Mouse (Mus musculus) neural tube, embryonic 14.5 days (tissue): Measurements from ENCODE around the gene Kndc1. TPM values are rescaled to one million over a fixed set of nuclear protein-coding genes. Genes with fewer than 3 reads are reported as not detected.

Experiments
- ATAC-seq: fragments of 200-750 bp; cut with Nextera tagmentation; 2 replicates; pipeline ENCODE4 v1.8.0; 2017; ENCODE audit warnings: low read depth, mild to moderate bottlenecking, moderate TSS enrichment, moderate library complexity
- H3K27ac ChIP-seq: fragments of 300-500 bp; sonication (generic); 2 replicates; pipeline ENCODE4 v1.5.1; 2014; ENCODE audit warnings: low read depth, mild to moderate bottlenecking, control low read depth, low read length, moderate library complexity, mixed read lengths
- H3K27me3 ChIP-seq: fragments of 300-500 bp; sonication (generic); 2 replicates; pipeline ENCODE4 v1.6.1; 2014; ENCODE audit warnings: low read length; ENCODE audit not compliant: control insufficient read depth, insufficient read depth
- H3K36me3 ChIP-seq: fragments of 300-500 bp; sonication (generic); 2 replicates; pipeline ENCODE4 v1.6.1; 2014; ENCODE audit warnings: low read length, mixed read lengths; ENCODE audit not compliant: control insufficient read depth, insufficient read depth
- H3K4me1 ChIP-seq: fragments of 300-500 bp; sonication (generic); 2 replicates; pipeline ENCODE4 v1.6.1; 2014; ENCODE audit warnings: low read length; ENCODE audit not compliant: control insufficient read depth, insufficient read depth
- H3K4me2 ChIP-seq: fragments of 300-500 bp; sonication (generic); 2 replicates; pipeline ENCODE4 v1.6.1; 2014; ENCODE audit warnings: mild to moderate bottlenecking, low read depth, low read length, control low read depth
- H3K4me3 ChIP-seq: fragments of 300-500 bp; sonication (generic); 2 replicates; pipeline ENCODE4 v1.5.1; 2014; ENCODE audit warnings: low read depth, low read length, control low read depth, mixed read lengths
- H3K9ac ChIP-seq: fragments of 300-500 bp; sonication (generic); replicated peaks from 2 replicates; pipeline ENCODE4 v1.6.1; 2014; ENCODE audit warnings: low read depth, mild to moderate bottlenecking, control low read depth, low read length, mixed read lengths
- H3K9me3 ChIP-seq: fragments of 300-500 bp; sonication (generic); 2 replicates; pipeline ENCODE4 v1.6.1; 2016; ENCODE audit warnings: low read length; ENCODE audit not compliant: control insufficient read depth
- WGBS: fragments of 180-500 bp; shearing (Covaris S2); extraction: QIAGEN DNeasy Blood & Tissue Kit; methylation state at CpG from one replicate; pipeline ENCODE4 v1.1.7; 2014; 5-methylcytosine and 5-hydroxymethylcytosine counted together
- polyA plus RNA-seq: library from polyadenylated mRNA; unstranded; fragments of >200 nt; fragmentation: Nextera tagmentation; extraction: Ambion mirVana; gene quantifications from 2 replicates; pipeline ENCODE4 v1.2.1, GENCODE M21; 2014

Gene Kndc1
- polyA plus RNA-seq, 1 experiment from 2014 or later: 28.5 TPM

- Histone ChIP-seq H3K4me1 (peaks cover 4% of the 10 kb centered on the region; the same call in 1 of the 2 replicates), H3K4me2 (no peak overlapping the region), H3K9ac (no peak overlapping the region), H3K36me3 (no peaks in the 10 kb centered on the region), H3K9me3 (no peaks in the 10 kb centered on the region), H3K4me3 (no peak overlapping the region), H3K27me3 (peaks cover 2% of the 10 kb centered on the region; the same call in 1 of the 2 replicates), H3K27ac (no peak overlapping the region)
- no peak for ATAC-seq
- 83% methylated on average over 2 of the region's 2 CpGs for WGBS
Observed at GRCm38 (mm10) chr7:139898606-139899005, 4.1 kb downstream of the Kndc1 start.

- H3K36me3 ChIP-seq: no peaks in the 10 kb centered on the region
- no peak overlapping the region for H3K9ac ChIP-seq
- H3K27me3 ChIP-seq: no peaks in the 10 kb centered on the region
- no peak for ATAC-seq
- no peak overlapping the region for H3K27ac ChIP-seq
- peaks cover 4% of the 10 kb centered on the region; the same call in 1 of the 2 replicates for H3K4me1 ChIP-seq
- H3K4me3 ChIP-seq: no peak overlapping the region
- H3K4me2 ChIP-seq: no peak overlapping the region
- H3K9me3 ChIP-seq: no peaks in the 10 kb centered on the region
- 89% methylated on average over 7 of the region's 7 CpGs for WGBS
Observed at GRCm38 (mm10) chr7:139899505-139899904, 5.0 kb downstream of the Kndc1 start.

GRCm38 (mm10) chr7:139900456-139900855 is 6.0 kb downstream of the Kndc1 start:
- Histone ChIP-seq H3K9me3 (no peaks in the 10 kb centered on the region), H3K4me2 (no peak overlapping the region), H3K9ac (no peak overlapping the region), H3K36me3 (no peaks in the 10 kb centered on the region), H3K27me3 (no peaks in the 10 kb centered on the region), H3K4me3 (no peak overlapping the region), H3K4me1 (peaks cover 7% of the 10 kb centered on the region; the same call in 1 of the 2 replicates), H3K27ac (no peak overlapping the region)
- ATAC-seq: no peak
- 94% methylated on average over 7 of the region's 7 CpGs for WGBS

GRCm38 (mm10) chr7:139900896-139901295 is 6.4 kb downstream of the Kndc1 start:
- Histone ChIP-seq H3K9ac (no peak overlapping the region), H3K4me1 (peaks cover 9% of the 10 kb centered on the region; the same call in 1 of the 2 replicates)
- WGBS: 88% methylated on average over 6 of the region's 6 CpGs

GRCm38 (mm10) chr7:139901981-139902380 is 7.5 kb downstream of the Kndc1 start:
- H3K9me3 ChIP-seq: no peaks in the 10 kb centered on the region
- peaks cover 7% of the 10 kb centered on the region; the same call in 1 of the 2 replicates for H3K4me1 ChIP-seq
- ATAC-seq: no peak
- H3K27me3 ChIP-seq: no peaks in the 10 kb centered on the region
- 21% methylated on average over 1 of the region's 1 CpGs for WGBS
- no peak overlapping the region for H3K9ac ChIP-seq
- no peaks in the 10 kb centered on the region for H3K36me3 ChIP-seq
- H3K27ac ChIP-seq: no peak overlapping the region
- H3K4me3 ChIP-seq: no peak overlapping the region
- H3K4me2 ChIP-seq: no peak overlapping the region

More at GRCm38 (mm10) chr7:139900896-139901295, 6.4 kb downstream of the Kndc1 start:
- no peak overlapping the region for H3K4me2 ChIP-seq
- H3K4me3 ChIP-seq: no peak overlapping the region
- H3K27me3 ChIP-seq: no peaks in the 10 kb centered on the region
- H3K27ac ChIP-seq: no peak overlapping the region
- ATAC-seq: no peak
- no peaks in the 10 kb centered on the region for H3K9me3 ChIP-seq
- no peaks in the 10 kb centered on the region for H3K36me3 ChIP-seq

- no peak overlapping the region for H3K27ac ChIP-seq
Observed at GRCm38 (mm10) chr7:139905261-139905660, 10.8 kb downstream of the Kndc1 start.

GRCm38 (mm10) chr7:139905661-139906060 is 11.2 kb downstream of the Kndc1 start:
- no peaks in the 10 kb centered on the region for H3K9me3 ChIP-seq
- no peak overlapping the region for H3K9ac ChIP-seq
- WGBS: 9% methylated on average over 6 of the region's 6 CpGs
- no peak overlapping the region for H3K4me3 ChIP-seq
- peaks cover 13% of the 10 kb centered on the region for H3K4me1 ChIP-seq
- ATAC-seq: peak; percentile 36; the same call in 1 of the 2 replicates
- no peak overlapping the region for H3K4me2 ChIP-seq
- no peak overlapping the region for H3K27ac ChIP-seq
- H3K27me3 ChIP-seq: no peaks in the 10 kb centered on the region
- no peaks in the 10 kb centered on the region for H3K36me3 ChIP-seq

More at GRCm38 (mm10) chr7:139905261-139905660, 10.8 kb downstream of the Kndc1 start:
- Histone ChIP-seq H3K27me3 (no peaks in the 10 kb centered on the region), H3K4me2 (no peak overlapping the region), H3K36me3 (no peaks in the 10 kb centered on the region), H3K9me3 (no peaks in the 10 kb centered on the region), H3K4me1 (peaks cover 13% of the 10 kb centered on the region), H3K9ac (no peak overlapping the region), H3K4me3 (no peak overlapping the region)
- WGBS: 24% methylated on average over 6 of the region's 6 CpGs
- ATAC-seq: no peak

GRCm38 (mm10) chr7:139908176-139908575 is 13.7 kb downstream of the Kndc1 start:
- ATAC-seq: peak; percentile 55; the same call in 1 of the 2 replicates
- no peaks in the 10 kb centered on the region for H3K9me3 ChIP-seq
- no peak overlapping the region; the same call in 1 of the 2 replicates for H3K27ac ChIP-seq
- H3K4me2 ChIP-seq: no peak overlapping the region
- H3K36me3 ChIP-seq: no peaks in the 10 kb centered on the region
- peaks cover 13% of the 10 kb centered on the region for H3K4me1 ChIP-seq
- no peak overlapping the region for H3K4me3 ChIP-seq
- 61% methylated on average over 5 of the region's 5 CpGs for WGBS
- H3K27me3 ChIP-seq: no peaks in the 10 kb centered on the region
- H3K9ac ChIP-seq: no peak overlapping the region

- ATAC-seq: no peak
- no peaks in the 10 kb centered on the region for H3K36me3 ChIP-seq
- peaks cover 8% of the 10 kb centered on the region; the same call in 1 of the 2 replicates for H3K27me3 ChIP-seq
- no peak overlapping the region for H3K9ac ChIP-seq
- peaks cover 13% of the 10 kb centered on the region for H3K4me1 ChIP-seq
- no peak overlapping the region for H3K27ac ChIP-seq
- no peak overlapping the region for H3K4me3 ChIP-seq
- WGBS: 36% methylated on average over 6 of the region's 6 CpGs
- H3K9me3 ChIP-seq: no peaks in the 10 kb centered on the region
- no peak overlapping the region for H3K4me2 ChIP-seq
Observed at GRCm38 (mm10) chr7:139909469-139909868, 15.0 kb downstream of the Kndc1 start.
